Mouse (Mus musculus): ENCODE data around the gene Akt1. TPM values are rescaled to one million over a fixed set of nuclear protein-coding genes. Genes with fewer than 3 reads are reported as not detected.
A peak's percentile ranks its signal among the peaks of the same experiment; 100 is the strongest.

Akt1 gene
- total RNA-seq, 2 experiments from 2014 or later: 153 to 158 TPM

GRCm38 (mm10) chr12:112663716-112664115 is 11.0 kb downstream of the Akt1 start:
- DNase-seq (ENCODE audit: low spot score in 2 of 2): no peak

DNA sequence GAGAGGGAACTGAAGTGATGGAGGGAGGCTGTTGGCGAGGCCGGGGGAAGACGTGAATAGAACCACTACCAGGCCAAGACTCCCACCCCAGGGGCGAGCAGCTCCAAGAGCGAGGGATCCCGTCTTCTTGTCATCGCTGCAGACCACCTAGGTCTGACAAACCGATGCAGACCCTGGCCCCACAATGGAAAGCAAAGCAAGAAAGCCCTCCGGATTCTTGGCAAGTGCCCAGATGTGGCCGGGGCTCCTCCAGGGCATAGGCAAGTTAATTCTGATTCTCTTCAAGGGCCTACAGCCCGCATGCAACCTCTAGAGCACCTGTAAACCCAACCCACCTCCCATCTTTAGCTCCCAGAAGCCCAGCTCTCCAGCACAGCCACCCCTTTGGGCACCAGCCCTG is 11.4 kb downstream of the Akt1 start:
- DNase-seq (ENCODE audit: low spot score in 2 of 2): no peak

GRCm38 (mm10) chr12:112661851-112662250 is 12.8 kb downstream of the Akt1 start:
- DNase-seq (ENCODE audit: low spot score in 2 of 2): no peak

DNA sequence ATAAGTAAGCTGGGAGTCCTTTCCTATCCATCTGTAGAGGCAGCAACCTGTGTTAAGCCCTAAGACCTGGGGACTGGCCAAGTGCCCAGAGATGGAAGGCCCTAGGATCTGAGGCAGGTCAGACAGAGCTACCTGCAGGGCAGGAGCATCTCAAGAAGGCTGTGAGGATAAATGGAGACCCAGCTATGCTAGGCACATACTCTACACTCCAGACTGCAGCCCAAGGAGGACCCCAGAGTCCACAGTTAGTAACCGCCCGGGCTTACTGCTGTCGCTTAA is 13.4 kb downstream of the Akt1 start:
- DNase-seq (ENCODE audit: low spot score in 2 of 2): no peak

GRCm38 (mm10) chr12:112660576-112661326 is 13.9 kb downstream of the Akt1 start:
- no peak for DNase-seq (ENCODE audit: low spot score in 2 of 2)

- peak; percentile 50 to 61 for DNase-seq (ENCODE audit: low spot score in 2 of 2)
Measured at GRCm38 (mm10) chr12:112659109-112659508, 15.6 kb downstream of the Akt1 start.

DNA sequence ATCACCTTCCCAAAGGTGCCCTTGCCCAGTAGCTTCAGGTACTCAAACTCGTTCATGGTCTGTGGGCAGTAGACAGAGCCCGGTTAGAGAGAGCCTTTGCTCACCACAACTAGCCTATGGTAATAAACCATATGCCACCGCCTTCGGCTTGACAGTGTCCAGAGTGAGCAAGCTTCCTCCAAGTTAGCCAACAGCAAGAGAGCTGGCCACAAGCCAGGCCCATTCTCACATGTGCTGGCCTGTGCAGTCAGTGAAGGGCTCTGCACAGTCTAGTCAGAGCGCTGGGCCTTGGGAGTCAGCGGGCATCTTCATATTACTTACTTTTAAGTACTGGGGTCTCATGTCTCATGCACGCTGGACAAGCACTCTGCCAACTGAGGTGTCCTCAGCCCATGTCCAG is 16.1 kb downstream of the Akt1 start:
- DNase-seq (ENCODE audit: low spot score in 2 of 2): no peak

GRCm38 (mm10) chr12:112654076-112654475 is 20.6 kb downstream of the Akt1 start:
- DNase-seq (ENCODE audit: low spot score in 2 of 2): no peak

DNA sequence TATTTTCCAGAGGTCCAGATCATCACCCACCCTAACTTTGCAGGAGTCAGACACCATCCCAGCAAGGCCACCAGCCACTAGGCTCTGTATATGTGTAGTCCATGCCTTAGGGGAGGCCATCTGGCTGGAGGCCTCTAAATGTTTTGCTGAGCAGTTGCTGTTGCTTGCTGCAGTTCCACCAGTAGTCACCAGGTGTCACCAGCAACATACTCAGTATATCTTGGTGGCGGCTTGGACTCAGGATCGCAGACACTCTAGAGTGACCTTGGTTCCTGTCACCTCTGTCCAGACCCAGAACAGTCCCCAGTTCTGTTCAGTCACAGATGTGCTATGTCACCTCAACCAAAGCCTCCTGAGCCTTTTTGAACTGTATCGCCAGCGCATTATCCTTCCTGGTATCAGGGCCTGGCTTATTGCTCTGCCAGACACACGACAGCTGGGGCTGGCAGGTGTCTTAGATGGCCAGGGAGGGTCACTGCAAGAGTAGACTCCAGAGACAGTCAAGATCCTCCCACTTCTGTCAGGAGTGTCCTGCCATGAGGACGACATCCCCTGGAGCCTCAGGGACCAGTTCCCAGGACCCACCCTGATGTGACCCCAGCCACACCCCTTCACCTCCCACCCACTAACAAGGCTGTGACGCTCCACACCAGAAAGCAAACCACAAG is 21.4 kb downstream of the Akt1 start:
- DNase-seq (ENCODE audit: low spot score in 2 of 2): peak; percentile 81 to 89

GRCm38 (mm10) chr12:112651778-112652439 is 22.8 kb downstream of the Akt1 start:
- no peak for DNase-seq (ENCODE audit: low spot score in 2 of 2)

GRCm38 (mm10) chr12:112648081-112648480 is 26.6 kb downstream of the Akt1 start:
- no peak for DNase-seq (ENCODE audit: low spot score in 2 of 2)

GRCm38 (mm10) chr12:112646139-112646538 is 28.5 kb downstream of the Akt1 start:
- no peak for DNase-seq (ENCODE audit: low spot score in 2 of 2)

- no peak for DNase-seq (ENCODE audit: low spot score in 2 of 2)
Measured at GRCm38 (mm10) chr12:112644855-112645506, 29.7 kb downstream of the Akt1 start.

DNA sequence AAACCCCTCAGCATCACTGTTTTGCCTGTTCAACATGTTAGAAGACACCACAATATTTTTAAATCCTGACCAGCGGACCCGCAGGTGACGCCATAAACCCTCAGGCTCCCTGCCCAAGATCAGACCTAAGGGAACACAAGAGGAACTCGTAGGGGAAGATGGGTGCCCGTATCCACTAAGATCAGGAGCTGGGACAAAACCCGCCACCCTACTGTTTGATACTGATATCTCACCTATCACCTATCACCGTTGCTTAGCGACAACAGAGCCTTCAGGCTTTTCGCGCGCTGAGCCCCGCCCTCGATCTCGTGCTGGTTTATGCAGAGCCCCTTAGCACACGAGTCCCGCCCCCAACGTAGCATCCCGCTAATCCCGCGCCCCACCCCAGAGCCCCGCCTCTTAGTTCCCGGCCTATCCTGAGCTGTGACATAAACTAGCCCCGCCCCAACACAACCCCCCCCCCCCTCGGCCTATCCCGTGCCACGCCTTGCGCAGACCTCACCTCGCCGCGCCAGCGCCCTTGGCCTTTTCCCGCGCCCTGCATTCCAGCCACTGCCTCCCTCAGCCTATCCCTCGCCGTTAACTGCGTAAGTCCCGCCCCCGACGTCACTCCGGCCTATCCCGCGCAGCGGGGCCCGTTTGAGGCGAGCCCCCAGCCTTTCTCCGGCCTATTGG is 30.4 kb downstream of the Akt1 start, which contains the start of gene Siva1:
TSS of gene Siva1 (plus strand) at position 500 of the 675 bp plus-strand sequence.
- DNase-seq (ENCODE audit: low spot score in 2 of 2): peak; percentile 94 to 97

DNA sequence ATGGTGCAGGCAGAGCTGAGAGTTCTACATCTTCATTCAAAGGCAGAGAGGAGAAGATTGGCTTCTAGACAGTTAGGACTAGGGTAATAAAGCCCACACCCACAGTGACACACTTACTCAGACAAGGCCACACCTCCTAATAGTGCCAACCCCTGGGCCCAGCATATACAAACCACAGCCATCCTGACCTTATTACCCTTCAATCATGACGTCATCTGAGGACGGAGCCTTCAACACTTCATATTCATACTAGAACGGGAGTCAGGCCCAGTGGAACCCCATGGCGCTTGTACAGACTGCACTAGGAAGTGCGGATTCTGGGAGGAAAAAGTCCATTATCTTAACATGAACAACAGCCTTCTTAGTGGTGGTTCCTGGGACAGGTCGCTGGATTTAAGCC is 31.6 kb downstream of the Akt1 start:
- DNase-seq (ENCODE audit: low spot score in 2 of 2): no peak

DNA sequence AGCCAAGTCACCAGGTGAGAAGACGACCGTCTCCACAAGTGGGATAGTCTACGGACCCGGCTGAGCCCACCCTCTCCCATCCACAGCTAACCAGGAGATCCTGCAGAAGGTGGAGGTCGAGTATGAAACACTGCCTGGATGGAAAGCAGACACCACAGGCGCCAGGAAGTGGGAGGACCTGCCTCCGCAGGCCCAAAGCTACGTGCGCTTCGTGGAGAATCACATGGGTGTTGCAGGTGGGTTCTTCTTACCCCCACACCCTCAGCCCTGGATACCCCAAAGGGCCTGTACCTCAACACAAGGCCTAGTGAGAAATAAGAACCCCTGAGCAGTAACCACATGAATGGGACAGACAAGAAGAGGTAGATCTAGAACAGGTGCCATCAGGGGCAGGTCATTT is 35.2 kb downstream of the Akt1 start:
- no peak for DNase-seq (ENCODE audit: low spot score in 2 of 2)

- no peak for DNase-seq (ENCODE audit: low spot score in 2 of 2)
Measured at GRCm38 (mm10) chr12:112633686-112634085, 41.0 kb downstream of the Akt1 start.

DNA sequence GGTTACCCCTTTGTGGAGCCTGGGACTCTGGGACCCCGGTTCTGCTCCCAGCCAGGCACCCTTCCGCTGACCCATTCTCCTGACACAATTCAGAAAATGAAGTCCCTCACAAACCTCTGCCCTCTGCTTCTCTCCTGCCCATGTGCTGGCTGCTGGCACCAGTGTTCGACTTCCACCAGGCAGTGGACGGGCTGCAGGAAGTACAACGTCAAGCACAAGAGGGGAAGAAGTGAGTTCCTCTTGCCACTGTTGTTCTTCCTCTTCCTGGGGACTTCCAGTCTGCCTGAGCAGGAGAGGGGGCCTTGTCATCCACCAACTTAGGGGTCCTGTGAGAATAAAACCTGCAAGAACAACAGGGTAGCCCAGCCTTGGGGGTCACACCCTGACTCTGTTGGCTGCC is 41.8 kb downstream of the Akt1 start:
- no peak for DNase-seq (ENCODE audit: low spot score in 2 of 2)

GRCm38 (mm10) chr12:112632084-112632777 is 42.5 kb downstream of the Akt1 start:
- no peak for DNase-seq (ENCODE audit: low spot score in 2 of 2)

DNA sequence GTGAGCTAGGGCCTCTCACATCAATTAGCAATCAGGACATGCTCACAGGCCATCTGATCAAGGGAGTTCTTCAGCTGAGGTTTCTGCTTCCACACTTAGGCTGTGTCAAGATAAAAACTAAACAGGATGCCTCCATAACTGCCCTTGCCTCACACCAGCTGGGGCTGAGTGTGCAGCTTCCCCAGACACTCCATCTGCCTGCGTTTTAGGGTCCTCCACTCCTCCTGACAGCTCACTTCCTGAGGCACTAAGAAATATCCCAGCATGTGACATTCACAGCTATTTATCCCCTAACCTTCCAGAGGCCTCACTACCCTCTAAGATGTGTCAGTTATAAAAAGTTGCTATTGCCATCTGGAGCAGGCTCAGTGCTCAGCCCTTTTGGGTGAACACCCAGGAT is 43.2 kb downstream of the Akt1 start:
- DNase-seq (ENCODE audit: low spot score in 2 of 2): no peak

GRCm38 (mm10) chr12:112630796-112631195 is 43.9 kb downstream of the Akt1 start:
- DNase-seq (ENCODE audit: low spot score in 2 of 2): no peak

Data from layer of hippocampus, postnatal 14 days (tissue).